Mouse (Mus musculus) heart, postnatal 25 days (tissue): ENCODE results near the gene Yrdc. TPM values are rescaled to one million over a fixed set of nuclear protein-coding genes. Genes with fewer than 3 reads are reported as not detected.

Source experiments
- total RNA-seq, 2 experiments: library from RNA; stranded (reverse); gene quantifications; 2 replicates each; pipeline ENCODE4 v1.2.3; 2021

The Yrdc gene
- total RNA-seq, 2 experiments from 2014 or later, result 16.1 to 16.6 TPM

Other genes with a start within 250 kb of the Yrdc start
- gene 3100002H09Rik, start 239.9 kb upstream of the Yrdc start, total RNA-seq, result not detected
- gene Pou3f1, start 193.9 kb upstream of the Yrdc start, total RNA-seq, result under 1 TPM; 0.08 to 0.14 TPM
- 10 to 100 TPM; 10.8 to 13.2 TPM for gene Utp11, start 157.1 kb upstream of the Yrdc start, total RNA-seq
- gene Fhl3, start 150.0 kb upstream of the Yrdc start, total RNA-seq, result 10 to 100 TPM; 12.7 to 14.2 TPM
- 10 to 100 TPM; 18.4 to 18.6 TPM for gene Sf3a3, start 135.9 kb upstream of the Yrdc start, total RNA-seq
- 10 to 100 TPM; 10.1 to 10.4 TPM for gene Inpp5b, start 108.8 kb upstream of the Yrdc start, total RNA-seq
- gene Mtf1, start 48.6 kb upstream of the Yrdc start, total RNA-seq, result 10 to 100 TPM; 13.7 to 16.5 TPM
- 10 to 100 TPM; 21.8 to 23.8 TPM for gene 1110065P20Rik, start 517 bp downstream of the Yrdc start, total RNA-seq
- gene Maneal, start 11.5 kb downstream of the Yrdc start, total RNA-seq, result under 1 TPM; 0.08 to 0.29 TPM
- gene Epha10, start 30.2 kb downstream of the Yrdc start, total RNA-seq, result not detected
- gene 9930104L06Rik, start 86.4 kb downstream of the Yrdc start, total RNA-seq, result 1 to 10 TPM; 7.4 to 7.9 TPM
- 1 to 10 TPM in 1 of 2 experiments, under 1 TPM in 1; 0.88 to 1.4 TPM for gene Cdca8, start 88.6 kb downstream of the Yrdc start, total RNA-seq
- 1 to 10 TPM; 3.1 to 3.6 TPM for gene Rspo1, start 135.8 kb downstream of the Yrdc start, total RNA-seq
- gene Gnl2, start 165.9 kb downstream of the Yrdc start, total RNA-seq, result 10 to 100 TPM; 25.9 to 27.0 TPM
- gene Dnali1, start 215.0 kb downstream of the Yrdc start, total RNA-seq, result not detected
- 1 to 10 TPM; 7.6 to 8.8 TPM for gene Snip1, start 216.0 kb downstream of the Yrdc start, total RNA-seq
- gene Meaf6, start 234.5 kb downstream of the Yrdc start, total RNA-seq, result 10 to 100 TPM; 21.1 to 22.0 TPM